14 mouse cellular contexts compared by ENCODE assay signal in genomic region chr1:90251156-90251555, GRCm38 (mm10). TPM values are rescaled to one million over a fixed set of nuclear protein-coding genes. Genes with fewer than 3 reads are reported as not detected.
A peak's percentile ranks its signal among the peaks of the same experiment; 100 is the strongest.
DNase-seq lines count a peak whose midpoint lies in the region; ATAC-seq and TF ChIP-seq lines count a peak whose summit lies in the region.
"Had no signal": no experiment of that assay in that cellular context is flagged by ENCODE, and none has a peak within 500 bp of the region (broad histone marks: within the 10 kb centered on the region; RNA-seq: fewer than 3 reads in every experiment).

No protein-coding gene starts in this region.

- H3K9me3 ChIP-seq in hindbrain, postnatal 0 days (ENCODE audit: low read length) = no peaks in the 10 kb centered on the region
- H3K9me3 ChIP-seq in hindbrain, embryonic 13.5 days = no peaks in the 10 kb centered on the region
- H3K9me3 ChIP-seq: heart, embryonic 15.5 days; limb, embryonic 12.5 days; liver, embryonic 15.5 days had no signal

- ATAC-seq in hindbrain, postnatal 0 days = peak; percentile 58
- ATAC-seq in hindbrain, embryonic 13.5 days (ENCODE audit: low FRiP score) = no peak
- ATAC-seq in cerebellum, adult (ENCODE audit: insufficient number of reproducible peaks, low FRiP score, low TSS enrichment) = peak; percentile 27; the same call in 1 of the 2 replicates
- ATAC-seq: forebrain, postnatal 0 days had no signal

- H3K27me3 ChIP-seq in hindbrain, postnatal 0 days (ENCODE audit: insufficient read depth, low read length) = no peaks in the 10 kb centered on the region
- H3K27me3 ChIP-seq in hindbrain, embryonic 13.5 days = peaks cover 9% of the 10 kb centered on the region; the same call in 1 of the 2 replicates

- TF ChIP-seq CTCF in hindbrain, postnatal 0 days (IDR thresholded peaks at IDR 0.05; ENCODE audit: low read depth) = no peak

- no peak overlapping the region for H3K9ac ChIP-seq in hindbrain, postnatal 0 days (replicated peaks; ENCODE audit: low read length)
- H3K9ac ChIP-seq in hindbrain, embryonic 13.5 days = no peak overlapping the region
- H3K9ac ChIP-seq: forebrain, postnatal 0 days; heart, embryonic 15.5 days; limb, embryonic 12.5 days; liver, embryonic 15.5 days had no signal

- no peak overlapping the region for H3K4me3 ChIP-seq in hindbrain, postnatal 0 days (ENCODE audit: low read length)
- H3K4me3 ChIP-seq in hindbrain, embryonic 13.5 days = no peak overlapping the region
- H3K4me3 ChIP-seq: heart, embryonic 15.5 days; limb, embryonic 12.5 days; liver, embryonic 15.5 days had no signal

- H3K4me2 ChIP-seq in hindbrain, postnatal 0 days (ENCODE audit: low read depth, low read length) = no peak overlapping the region
- H3K4me2 ChIP-seq in hindbrain, embryonic 13.5 days = no peak overlapping the region
- H3K4me2 ChIP-seq: heart, embryonic 15.5 days; limb, embryonic 12.5 days; liver, embryonic 15.5 days had no signal

- H3K4me1 ChIP-seq in hindbrain, postnatal 0 days (ENCODE audit: insufficient read depth, low read length) = peaks cover 14% of the 10 kb centered on the region
- peaks cover 49% of the 10 kb centered on the region for H3K4me1 ChIP-seq in hindbrain, embryonic 13.5 days (replicated peaks)
- H3K4me1 ChIP-seq: heart, embryonic 15.5 days had no signal

- 43% methylated on average over 3 of the region's 3 CpGs for WGBS in hindbrain, postnatal 0 days
- WGBS in hindbrain, embryonic 13.5 days = 74% methylated on average over 3 of the region's 3 CpGs

- H3K36me3 ChIP-seq in hindbrain, postnatal 0 days (ENCODE audit: insufficient read depth, low read length) = no peaks in the 10 kb centered on the region
- H3K36me3 ChIP-seq in hindbrain, embryonic 13.5 days = no peaks in the 10 kb centered on the region
- H3K36me3 ChIP-seq: G1E; heart, embryonic 15.5 days; limb, embryonic 12.5 days; liver, embryonic 15.5 days had no signal

- no peak overlapping the region for H3K27ac ChIP-seq in hindbrain, postnatal 0 days
- no peak overlapping the region for H3K27ac ChIP-seq in hindbrain, embryonic 13.5 days
- H3K27ac ChIP-seq: heart, embryonic 15.5 days; limb, embryonic 12.5 days; liver, embryonic 15.5 days had no signal

- peak; percentile 76 for DNase-seq in hindbrain, postnatal 0 days (ENCODE audit: low spot score)
- peak; percentile 90 for DNase-seq in brain, adult 2 months (ENCODE audit: low read depth, low spot score)
- peak; percentile 85 to 89 for DNase-seq in cerebellum, postnatal 14 days
- DNase-seq in gastrocnemius, postnatal 25 days = no peak
- no peak for DNase-seq in heart, adult 18-20 months
- DNase-seq: forebrain, postnatal 0 days; gastrocnemius, postnatal 14 days; kidney, adult 2 months had no signal

RNA-seq across cellular contexts. Expression of gene Ackr3, which starts 47.4 kb away (rescaled TPM):
- 7.2 and 13.1 TPM in 2 replicates for total RNA-seq in hindbrain, postnatal 0 days (2014; rRNA removed)
- polyA plus RNA-seq in hindbrain, postnatal 0 days (2015; fragmentation: Nextera tagmentation; extraction: Ambion mirVana) = 7.4 and 7.8 TPM in 2 replicates
- 13.1 and 13.9 TPM in 2 replicates for polyA plus RNA-seq in hindbrain, embryonic 13.5 days (2015; fragmentation: Nextera tagmentation; extraction: Ambion mirVana)
- 10 to 100 TPM; 10.5 to 13.2 TPM for total RNA-seq in gastrocnemius, postnatal 25 days (2021)
- 10 to 100 TPM; 49.2 to 52.5 TPM for total RNA-seq in heart, adult 18-20 months (2021)
- polyA plus RNA-seq: G1E had no signal

Comparison
In these comparisons a context has a peak if more than half of its experiments do, and no peak if none do; other contexts are left out.
1. DNase-seq: peak in hindbrain, postnatal 0 days (single experiment), brain, adult 2 months (single experiment) and cerebellum, postnatal 14 days (2 of 2); none in gastrocnemius, postnatal 25 days (single experiment) and heart, adult 18-20 months (0 of 2).